Mouse (Mus musculus) adrenal gland, adult 8-10 months (tissue): ENCODE data around the gene Tex44. TPM values are rescaled to one million over a fixed set of nuclear protein-coding genes. Genes with fewer than 3 reads are reported as not detected.

Experiments used
- DNase-seq: peaks from one replicate; pipeline ENCODE4 v3.0.0; 2022
- total RNA-seq, 4 experiments: library from RNA; stranded (reverse); gene quantifications; 2 replicates each; pipeline ENCODE4 v1.2.4; 2022

Tex44 gene
- total RNA-seq = not detected

DNA sequence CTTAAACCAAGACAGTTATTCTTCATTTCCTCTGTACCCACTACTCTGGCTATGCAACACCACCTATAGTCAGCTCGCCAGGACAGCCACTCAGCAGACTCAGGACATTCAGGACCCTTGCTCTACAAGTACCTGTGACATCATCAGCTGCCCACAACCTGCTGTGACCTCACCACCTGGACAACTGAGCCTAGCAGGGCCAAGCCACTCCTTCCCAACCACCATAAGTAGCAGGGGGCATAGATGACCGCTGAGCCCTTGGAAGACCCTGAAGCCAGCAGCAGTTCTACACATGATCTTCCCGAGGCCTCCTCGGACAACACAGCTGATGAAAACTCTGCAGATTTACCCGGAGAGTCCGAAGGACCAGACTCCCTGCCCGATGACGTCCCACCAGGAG, at the start of gene Tex44, which contains the start of gene Nmur1:
Tex44 (plus strand) TSS at position 202 of the 400 bp plus-strand sequence.
Nmur1 (minus strand) TSS at position 101 of the 400 bp plus-strand sequence.
- DNase-seq = no peak

DNA sequence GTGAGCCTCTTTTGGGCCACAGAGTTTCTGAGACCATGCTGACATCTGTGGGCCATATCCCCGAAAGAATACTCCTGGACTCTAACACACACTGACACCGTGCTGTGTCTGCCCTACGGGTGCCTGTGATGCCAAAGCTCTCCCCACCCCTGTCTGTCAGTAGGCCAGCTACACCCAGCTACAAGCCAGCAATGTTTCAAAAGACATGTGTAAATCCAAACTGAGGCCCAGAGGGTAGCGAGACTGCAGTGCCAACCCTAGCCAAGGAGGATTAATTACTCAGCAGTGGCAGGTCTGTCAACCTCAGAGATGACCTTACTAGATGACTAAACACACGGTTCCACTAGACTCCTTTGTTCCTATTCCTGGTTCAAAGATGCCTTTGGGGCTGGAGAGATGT, 49.8 kb upstream of the Tex44 start:
- no peak for DNase-seq

DNA sequence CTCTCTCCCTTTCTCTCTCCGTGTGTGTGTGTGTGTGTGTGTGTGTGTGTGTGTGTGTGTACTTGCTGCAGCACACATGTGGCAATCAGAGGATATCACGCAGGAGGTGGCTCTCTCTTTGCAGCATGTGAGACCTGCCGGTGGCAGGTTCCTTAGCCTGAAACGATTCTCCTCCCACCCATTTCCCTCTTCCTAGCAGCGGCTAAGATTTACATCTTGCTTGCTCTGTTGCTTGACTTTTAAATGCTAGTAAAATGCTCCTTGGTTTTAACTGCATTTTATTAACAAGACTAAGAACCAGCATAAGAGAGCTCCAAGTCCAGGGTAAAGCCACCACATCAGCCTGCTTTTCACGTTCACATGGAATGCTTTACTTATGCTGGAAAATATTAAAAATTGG, 47.5 kb upstream of the Tex44 start:
- DNase-seq = no peak

DNA sequence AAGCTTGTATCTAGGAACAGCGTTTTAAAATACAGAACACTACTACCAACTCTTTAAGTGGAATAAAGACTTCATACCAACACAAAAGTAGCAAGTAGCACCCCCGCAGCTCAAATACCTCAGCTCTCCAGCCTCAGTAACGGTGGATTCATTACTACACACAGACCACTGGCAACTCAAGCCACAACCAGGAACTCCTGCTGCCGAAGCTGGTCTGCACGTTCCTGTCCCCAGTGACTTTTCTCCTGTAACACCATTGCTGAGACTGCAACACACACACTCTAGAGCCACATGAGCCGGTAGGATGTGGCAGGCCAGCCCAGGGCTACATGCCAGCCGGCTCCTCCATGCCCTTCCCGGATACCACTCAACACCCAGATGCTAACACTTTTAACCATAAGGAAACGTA, 47.0 kb upstream of the Tex44 start:
- DNase-seq = no peak

DNA sequence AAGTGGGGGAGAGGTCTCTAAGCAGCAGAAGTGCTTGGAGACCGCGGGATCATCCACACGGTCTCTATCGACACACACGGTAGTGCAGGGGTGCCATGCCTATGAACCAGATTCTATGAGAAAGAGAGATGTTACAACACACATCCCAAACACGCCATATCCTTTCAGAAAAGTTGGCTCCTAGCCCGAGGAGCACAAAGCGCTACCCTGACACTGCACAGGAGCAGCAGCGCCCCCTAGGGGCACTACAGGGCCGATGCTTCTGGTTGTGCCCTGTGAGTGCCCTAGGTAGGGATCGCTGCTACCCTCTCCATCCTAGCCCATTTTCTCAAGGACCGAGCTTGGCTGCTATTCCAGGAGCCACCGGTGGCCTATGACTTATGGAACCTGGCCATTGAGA, 45.1 kb upstream of the Tex44 start:
- peak; percentile 63 for DNase-seq

DNA sequence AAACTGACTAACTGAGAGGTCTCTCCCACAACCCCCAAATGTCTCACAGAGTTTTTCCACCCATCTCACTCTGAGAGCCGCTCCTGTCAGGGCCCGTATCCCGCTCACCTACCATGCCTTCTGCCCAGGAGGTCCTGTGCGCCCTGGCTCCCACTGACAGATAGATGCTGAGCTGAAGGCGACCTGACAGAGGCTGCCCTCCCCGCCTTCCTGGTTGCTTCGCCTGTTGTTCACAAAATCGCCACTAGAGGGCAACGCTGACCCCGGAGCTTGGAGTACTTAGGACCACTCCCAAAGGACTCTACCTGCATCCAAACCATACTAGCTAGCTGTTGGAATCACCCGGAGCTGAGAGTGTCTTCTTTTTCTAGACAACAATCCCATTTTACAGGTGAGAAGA, 36.9 kb upstream of the Tex44 start:
- DNase-seq = no peak

DNA sequence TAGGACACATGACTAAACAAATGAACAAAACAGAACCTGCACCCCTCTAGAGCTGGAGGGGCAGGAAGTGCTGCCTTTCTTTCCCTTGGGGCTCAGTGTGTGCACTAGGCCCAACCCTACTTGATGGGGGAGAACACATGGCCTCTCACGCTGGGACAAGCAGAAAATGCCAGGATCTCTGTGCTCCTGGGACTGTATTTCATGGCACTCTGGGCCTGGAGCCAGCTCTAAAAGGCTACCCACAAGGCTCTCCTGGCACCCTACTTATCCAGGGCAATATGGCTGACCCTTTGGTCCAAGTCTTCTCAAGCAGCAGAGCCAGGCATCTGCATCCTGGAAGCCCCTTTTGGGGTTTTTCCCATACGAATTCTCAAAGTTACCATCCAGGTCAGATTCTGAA, 34.7 kb upstream of the Tex44 start:
- DNase-seq = no peak

DNA sequence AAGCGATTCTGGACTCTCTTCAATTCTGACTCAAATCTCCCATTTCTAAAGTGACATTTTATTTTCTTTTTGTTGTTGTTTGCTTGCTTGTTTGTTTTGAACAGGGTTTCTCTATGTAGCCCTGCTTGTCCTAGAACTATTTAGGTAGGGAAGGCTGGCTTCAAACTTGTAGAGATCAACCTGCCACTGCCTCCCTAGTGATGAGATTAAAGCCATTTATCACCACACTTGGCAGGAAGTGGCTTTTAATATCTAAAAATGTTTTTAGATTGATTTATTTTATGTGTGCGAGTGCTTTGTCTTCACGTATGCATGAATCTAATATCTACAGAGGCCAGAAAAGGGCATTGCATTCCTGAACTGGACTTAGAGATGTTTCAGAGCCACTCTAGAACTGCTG, 32.9 kb upstream of the Tex44 start:
- no peak for DNase-seq

DNA sequence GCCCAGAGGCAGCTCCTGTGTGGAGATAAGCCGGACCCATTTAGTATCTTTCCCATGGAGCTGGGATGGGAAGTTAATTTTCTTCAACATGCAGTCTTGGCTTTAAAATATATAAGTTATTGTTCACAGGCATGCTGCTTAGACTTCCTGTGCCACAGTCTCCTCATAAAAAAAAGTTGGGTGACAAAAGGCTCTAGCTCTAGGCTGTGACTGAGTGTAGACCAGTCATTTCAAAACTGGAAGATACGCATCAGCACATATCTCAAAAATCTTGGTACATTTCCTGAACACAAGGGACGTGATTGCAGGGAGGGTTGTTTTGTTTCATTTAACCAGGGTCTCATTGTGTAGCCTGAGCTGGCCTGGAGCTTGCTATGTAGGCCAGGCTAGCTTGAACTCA, 31.9 kb upstream of the Tex44 start:
- DNase-seq = no peak

DNA sequence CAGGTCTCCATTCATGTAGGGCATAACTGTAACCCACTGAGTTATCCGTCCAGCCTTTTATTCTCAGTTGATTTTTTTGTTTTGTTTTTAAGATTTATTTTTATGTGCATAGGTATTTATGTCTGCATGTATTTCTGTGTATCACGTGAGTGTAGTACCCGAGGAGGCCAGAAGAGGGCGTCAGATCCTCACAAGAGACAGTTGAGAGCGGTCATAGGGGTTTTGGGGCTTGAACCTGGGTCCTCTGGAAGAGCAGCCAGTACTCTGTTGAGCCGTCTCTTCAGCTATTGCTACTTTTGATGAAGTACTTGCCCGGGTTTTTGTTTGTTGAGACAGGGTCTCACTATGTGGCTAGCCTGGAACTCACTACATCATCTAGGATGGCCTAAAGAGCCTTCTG, 30.2 kb upstream of the Tex44 start:
- DNase-seq = no peak

DNA sequence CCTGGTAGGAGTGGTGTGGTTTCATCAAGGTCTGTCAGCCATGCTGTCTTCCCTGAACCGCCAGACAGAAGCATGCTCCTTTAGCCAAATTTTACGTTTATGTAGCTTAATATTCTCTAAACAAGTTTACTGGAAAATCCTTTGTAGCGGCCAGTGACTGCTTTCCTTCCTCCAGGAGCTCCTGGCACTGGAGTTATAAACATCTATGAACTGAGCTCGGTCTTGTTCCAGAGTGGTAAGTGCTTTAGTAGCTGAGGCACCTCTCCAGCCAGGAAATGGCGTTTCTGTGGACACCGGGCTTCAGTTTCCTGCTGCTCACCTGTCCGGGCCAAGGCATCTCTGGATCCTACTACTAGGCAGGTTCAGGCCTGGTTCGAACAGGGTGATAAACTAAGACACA, 28.5 kb upstream of the Tex44 start:
- DNase-seq = no peak

DNA sequence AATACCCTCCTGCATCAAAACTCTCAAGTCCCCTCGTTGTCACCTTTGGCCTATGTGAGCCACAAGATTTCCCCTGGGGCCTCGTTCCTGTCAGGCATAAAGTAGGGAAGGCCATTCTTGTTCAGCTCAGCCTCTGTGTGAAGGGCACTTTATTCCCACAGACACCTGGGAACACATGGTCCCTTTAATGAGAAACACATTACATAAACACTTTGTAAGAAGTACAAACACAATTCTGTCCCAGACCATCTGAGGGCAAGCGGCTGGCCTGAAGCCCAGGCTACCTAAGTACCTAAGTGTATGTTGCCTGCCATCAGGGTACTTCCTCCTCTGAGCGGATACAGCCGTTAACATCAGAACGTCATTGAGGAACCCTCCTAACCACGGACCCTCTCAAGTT, 27.9 kb upstream of the Tex44 start:
- DNase-seq = no peak

DNA sequence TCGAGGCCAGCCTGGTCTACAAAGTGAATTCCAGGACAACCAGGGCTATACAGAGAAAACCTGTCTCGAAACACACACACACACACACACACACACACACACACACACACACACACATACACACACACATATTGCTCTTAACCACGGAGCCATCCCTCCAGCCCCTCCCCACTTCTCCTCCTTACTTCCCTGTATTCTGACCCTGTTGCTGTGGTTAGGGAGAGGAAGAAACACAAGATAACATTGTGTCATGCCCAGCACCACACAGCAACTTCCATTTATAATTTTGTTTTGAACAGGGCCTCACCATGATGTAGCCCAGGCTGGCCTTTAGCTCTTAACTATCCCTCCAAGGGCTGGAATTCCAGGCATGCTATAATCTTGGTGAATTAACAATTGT, 26.8 kb upstream of the Tex44 start:
- no peak for DNase-seq

DNA sequence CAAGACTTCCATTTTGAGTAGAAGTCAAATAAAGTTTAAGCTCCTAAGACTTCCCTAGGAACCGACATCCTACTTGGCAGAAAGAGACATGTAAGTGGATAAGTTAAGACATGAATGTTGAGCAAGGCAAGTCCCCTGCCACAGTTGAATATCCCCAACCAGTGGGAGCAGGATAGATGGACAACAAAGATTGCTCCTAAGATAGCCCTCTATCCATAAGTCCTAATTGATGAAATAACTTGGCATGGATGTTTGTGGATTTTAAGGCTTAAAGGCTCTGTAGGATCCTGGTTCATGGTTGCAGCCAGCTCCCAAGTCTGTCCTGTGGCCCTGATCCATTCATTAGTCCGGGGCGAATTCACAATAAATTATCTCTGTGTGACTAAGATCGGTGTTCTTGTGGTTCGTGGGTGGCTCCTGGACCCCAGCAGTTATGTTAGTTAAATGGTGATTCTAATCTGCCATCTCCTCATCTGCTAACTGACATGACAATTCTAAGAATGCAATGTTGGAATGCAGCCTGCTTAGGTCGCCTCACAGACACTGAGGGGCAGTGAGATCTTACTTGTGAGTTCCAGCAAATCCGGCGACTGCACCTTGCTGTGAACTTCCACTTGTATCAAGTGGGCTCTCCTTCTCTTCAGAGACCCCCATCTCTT, 25.9 kb upstream of the Tex44 start:
- DNase-seq = no peak

DNA sequence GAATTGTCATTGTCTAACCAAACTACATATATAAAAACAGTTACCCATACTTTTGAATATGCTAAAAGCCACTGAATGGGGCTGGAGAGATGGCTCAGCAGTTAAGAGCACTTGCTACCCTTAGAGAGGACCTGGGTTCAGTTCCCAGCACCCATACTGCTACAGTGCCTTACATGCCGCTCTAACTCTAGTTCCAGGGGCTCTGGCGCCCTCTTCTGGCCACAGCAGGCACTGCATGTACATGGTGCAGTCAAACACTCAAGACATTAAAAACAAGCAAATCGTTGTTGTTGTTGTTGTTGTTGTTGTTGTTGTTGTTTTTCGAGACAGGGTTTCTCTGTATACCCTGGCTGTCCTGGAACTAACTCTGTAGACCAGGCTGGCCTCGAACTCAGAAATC, 21.3 kb upstream of the Tex44 start:
- DNase-seq = no peak

DNA sequence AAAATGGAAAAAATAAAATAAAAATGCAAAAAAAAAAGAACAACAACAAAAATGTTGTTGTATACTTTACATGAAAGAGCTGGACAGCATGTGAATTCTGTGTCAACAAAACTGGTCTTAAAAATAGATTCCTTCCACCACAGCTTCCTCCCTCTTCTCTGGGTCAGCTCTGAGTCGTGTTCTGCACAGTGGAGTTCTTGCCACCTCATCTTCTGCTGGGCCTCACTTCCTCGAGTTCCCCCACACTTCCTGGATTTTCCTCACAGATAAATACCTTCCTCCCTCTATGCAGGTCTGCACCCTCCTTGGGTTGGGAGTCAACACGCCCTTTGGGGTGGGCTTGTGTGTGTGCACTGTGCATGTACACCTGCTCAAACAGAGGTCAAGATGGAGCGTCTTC, 19.8 kb upstream of the Tex44 start:
- no peak for DNase-seq

DNA sequence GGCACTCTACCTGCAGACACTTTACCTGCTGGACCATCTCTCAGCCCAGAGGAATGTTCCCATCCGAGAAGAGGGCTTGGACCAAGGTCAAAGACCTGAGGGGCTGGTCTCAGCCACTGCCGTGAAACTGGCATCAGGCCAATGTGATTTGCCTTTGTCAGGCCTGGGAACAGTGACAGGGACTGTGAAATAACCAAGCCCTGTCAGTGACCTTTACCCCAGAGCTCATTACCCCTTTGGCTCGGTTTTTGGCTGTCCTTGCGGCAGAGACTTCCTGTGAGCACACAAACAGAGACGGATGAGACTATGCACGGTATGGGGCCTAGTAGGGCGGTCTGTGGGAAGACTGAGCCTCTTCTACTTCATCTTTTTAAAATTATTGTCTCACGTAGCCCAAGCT, 19.2 kb upstream of the Tex44 start:
- peak; percentile 30 for DNase-seq

DNA sequence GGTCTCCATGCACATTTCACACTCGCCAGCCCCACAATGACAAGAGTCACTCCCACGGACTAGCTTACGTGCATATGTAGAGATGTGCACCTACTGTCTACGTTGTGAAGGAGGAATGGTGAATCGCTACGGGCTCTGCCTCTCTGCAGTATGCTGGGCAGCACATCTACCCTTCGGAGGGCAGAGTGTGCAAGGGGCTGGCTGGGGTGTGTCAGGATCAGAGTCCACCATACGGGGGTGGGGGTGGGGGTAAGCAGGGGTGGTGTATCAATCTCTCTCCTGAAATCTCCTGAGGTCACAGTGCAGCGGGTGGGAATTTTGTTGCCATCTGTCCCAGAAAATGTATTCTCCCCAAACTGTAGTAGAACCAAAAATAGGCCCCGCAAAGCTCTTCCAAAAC, 17.6 kb upstream of the Tex44 start:
- DNase-seq = no peak

DNA sequence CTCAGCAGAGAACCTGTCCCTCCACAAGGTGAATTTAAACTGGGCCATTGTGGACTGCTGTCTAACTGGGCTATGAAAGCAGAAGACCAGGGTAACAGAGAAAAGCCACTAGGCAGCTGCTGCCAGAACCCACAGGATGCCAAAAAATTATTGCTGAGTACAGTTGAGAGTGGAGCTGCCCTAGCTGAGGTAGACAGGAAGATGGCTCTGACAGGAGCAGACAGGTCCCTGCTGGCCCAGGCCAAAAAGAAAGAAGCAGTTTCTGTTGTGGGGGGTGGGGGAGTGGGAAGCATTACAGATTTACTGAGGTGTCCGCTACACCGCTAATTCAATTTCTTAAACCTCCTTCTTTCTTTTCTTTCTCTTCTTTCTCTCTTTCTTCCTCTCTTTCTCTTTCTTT, 16.7 kb upstream of the Tex44 start:
- no peak for DNase-seq

DNA sequence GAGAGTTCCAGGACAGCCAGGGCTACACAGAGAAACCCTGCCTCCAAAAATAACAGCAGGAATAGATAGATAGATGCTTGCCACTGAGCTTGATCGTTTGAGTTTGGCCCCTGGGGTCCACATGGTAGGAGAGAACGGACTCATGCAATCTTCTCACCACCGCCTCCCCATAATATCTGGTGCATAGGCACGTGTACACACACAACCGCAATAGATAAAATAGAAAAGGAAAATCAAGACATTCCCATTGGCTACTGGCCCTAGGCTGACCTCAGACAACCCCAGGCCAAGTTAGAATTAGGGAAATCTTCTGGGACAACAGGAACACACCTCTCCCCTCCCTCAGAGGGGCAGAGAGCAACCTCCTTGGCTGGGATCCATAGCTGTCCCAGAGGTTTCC, 11.4 kb upstream of the Tex44 start:
- DNase-seq = no peak

DNA sequence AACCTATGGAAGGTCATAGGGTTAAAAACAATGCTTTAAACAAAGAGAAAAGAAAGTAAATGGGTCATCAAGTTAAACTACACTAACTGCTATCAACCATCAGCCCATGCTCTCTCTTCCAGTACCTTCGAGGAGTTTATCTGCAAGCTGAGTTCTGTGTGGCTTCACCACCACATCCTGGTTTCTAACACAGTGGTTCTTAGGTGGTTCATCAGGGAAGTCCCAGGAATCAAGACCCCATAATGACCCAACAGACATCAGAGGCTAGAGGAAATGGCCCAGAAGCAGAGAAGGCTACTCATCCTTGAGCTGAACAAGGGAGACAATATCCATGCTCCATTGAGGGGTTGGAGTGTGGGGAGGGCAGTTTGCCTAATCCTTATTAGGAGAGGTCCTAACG, 11.0 kb upstream of the Tex44 start:
- no peak for DNase-seq

DNA sequence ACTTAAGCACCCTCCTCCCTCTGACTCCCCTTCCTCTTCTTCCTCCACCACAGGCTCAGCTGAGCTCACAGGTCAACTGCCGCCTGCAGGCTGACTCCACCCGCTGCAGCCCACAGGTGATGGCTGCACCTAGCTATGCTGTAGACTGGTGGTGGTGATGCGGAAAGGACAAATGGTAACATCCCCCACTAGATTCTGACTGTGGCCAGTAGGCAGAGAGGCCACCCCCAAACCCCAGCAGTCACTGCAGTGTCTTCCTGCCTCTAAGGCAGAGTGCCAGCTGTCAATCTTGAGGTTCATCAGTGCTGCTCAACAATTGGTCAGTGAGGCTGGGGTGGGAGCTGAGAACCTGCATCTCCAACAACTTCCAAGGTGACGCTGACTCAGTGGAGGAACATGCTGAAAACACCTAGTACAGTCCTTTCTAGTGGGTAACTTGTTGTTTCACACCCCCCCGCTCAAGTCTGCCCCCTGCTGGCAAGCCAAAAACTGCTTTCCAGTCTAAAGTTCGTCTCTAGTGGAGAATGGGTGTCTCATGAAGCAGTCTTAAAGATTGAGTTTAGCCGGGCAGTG, 10.4 kb upstream of the Tex44 start:
- no peak for DNase-seq

DNA sequence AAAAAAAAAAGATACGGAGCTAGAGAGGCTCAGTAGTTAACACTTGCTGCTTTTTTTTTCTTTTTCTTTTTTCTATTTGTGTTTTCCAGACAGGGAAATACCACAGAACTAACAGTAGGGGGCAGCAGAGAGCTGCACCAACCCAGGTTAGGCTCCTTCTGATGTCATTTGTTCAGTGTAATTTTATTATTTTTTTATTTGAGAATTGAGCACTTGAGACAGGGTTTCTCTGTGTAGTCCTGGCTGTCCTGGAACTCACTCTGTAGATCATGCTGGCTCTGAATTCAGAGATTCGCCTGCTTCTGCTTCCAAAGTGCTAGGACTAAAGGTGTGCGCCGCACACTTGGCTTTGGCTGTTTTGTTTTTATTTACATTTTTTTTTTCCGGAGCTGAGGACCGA, 9.8 kb upstream of the Tex44 start:
- no peak for DNase-seq

DNA sequence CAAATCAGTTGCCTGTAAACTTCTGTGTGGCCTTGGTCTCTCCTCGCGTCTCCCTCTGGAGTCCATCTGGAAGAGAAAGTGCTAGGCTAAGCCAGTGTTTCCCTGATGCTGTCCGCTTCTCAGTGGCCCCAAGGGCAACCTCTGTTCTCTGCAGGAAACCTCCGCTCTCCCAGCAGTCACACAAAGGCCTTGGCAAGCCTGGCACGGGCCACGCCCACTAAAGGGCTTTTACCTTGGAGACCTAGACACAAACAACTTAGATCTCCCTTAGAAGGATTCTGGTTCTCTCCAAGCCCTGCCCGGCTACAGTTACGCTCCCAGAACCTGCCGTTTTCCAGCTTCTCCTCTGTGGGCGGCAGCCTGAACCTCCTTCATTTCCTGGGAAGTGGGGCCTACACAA, 5.1 kb upstream of the Tex44 start:
- DNase-seq = peak; percentile 68

DNA sequence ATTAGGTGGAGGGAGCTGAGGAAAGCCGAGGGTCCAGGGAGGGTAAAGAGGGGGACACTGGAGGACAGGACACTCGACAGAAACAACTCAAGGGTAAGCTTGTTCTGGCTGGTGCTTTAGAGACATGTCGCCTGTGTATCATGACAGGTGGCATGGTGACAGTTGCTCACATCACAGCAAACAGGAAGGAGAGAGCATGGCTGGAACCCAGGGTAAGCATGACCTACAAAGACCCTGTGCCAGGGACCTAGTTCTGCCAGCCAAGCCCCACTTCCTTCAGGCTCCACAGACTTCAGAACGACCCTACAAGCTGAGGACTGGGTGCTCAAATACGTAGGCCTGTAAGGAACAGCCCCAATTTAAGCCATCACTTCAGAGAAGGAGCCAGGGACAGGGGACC, 2.2 kb upstream of the Tex44 start:
- no peak for DNase-seq
